Mouse (Mus musculus) adrenal gland, adult 8-10 months (tissue): ENCODE results near the gene Dnajc6. TPM values are rescaled to one million over a fixed set of nuclear protein-coding genes. Genes with fewer than 3 reads are reported as not detected.

Experiments used
- DNase-seq: peaks from one replicate; pipeline ENCODE4 v3.0.0; 2022
- total RNA-seq, 4 experiments: library from RNA; stranded (reverse); gene quantifications; 2 replicates each; pipeline ENCODE4 v1.2.4; 2022

Gene Dnajc6
- total RNA-seq, 4 experiments from 2014 or later: 5.8 to 20.3 (median 11.7) TPM

GRCm38 (mm10) chr4:101507571-101508422 lies 11.3 kb downstream of the Dnajc6 start:
- no peak for DNase-seq

GRCm38 (mm10) chr4:101508431-101508830 lies 12.0 kb downstream of the Dnajc6 start:
- no peak for DNase-seq

GRCm38 (mm10) chr4:101508851-101509577 lies 12.6 kb downstream of the Dnajc6 start:
- no peak for DNase-seq

GRCm38 (mm10) chr4:101510111-101510903 lies 13.9 kb downstream of the Dnajc6 start:
- DNase-seq: no peak

- no peak for DNase-seq
Observed at GRCm38 (mm10) chr4:101510904-101511210, 14.4 kb downstream of the Dnajc6 start.

- no peak for DNase-seq
Observed at GRCm38 (mm10) chr4:101511768-101512521, 15.5 kb downstream of the Dnajc6 start.

- no peak for DNase-seq
Observed at GRCm38 (mm10) chr4:101513251-101513650, 16.8 kb downstream of the Dnajc6 start.

GRCm38 (mm10) chr4:101515853-101516252 lies 19.4 kb downstream of the Dnajc6 start:
- DNase-seq: no peak

- no peak for DNase-seq
Observed at GRCm38 (mm10) chr4:101516434-101517168, 20.2 kb downstream of the Dnajc6 start.

GRCm38 (mm10) chr4:101531901-101532300 lies 35.5 kb downstream of the Dnajc6 start:
- DNase-seq: no peak

- no peak for DNase-seq
Observed at GRCm38 (mm10) chr4:101540516-101540915, 44.1 kb downstream of the Dnajc6 start.

GRCm38 (mm10) chr4:101549958-101550591 lies 53.6 kb downstream of the Dnajc6 start:
- no peak for DNase-seq

GRCm38 (mm10) chr4:101550671-101551161 lies 54.3 kb downstream of the Dnajc6 start:
- DNase-seq: peak; percentile 18

GRCm38 (mm10) chr4:101551425-101551824 lies 55.0 kb downstream of the Dnajc6 start:
- DNase-seq: no peak

GRCm38 (mm10) chr4:101552372-101552771 lies 55.9 kb downstream of the Dnajc6 start:
- DNase-seq: no peak

GRCm38 (mm10) chr4:101555016-101555415 lies 58.6 kb downstream of the Dnajc6 start:
- no peak for DNase-seq

- DNase-seq: no peak
Observed at GRCm38 (mm10) chr4:101560137-101560536, 63.7 kb downstream of the Dnajc6 start.

GRCm38 (mm10) chr4:101562836-101563235 lies 66.4 kb downstream of the Dnajc6 start:
- no peak for DNase-seq

GRCm38 (mm10) chr4:101563607-101564006 lies 67.2 kb downstream of the Dnajc6 start:
- no peak for DNase-seq

- no peak for DNase-seq
Observed at GRCm38 (mm10) chr4:101564746-101565417, 68.4 kb downstream of the Dnajc6 start.
